Mouse (Mus musculus): ENCODE data around the gene Gng7. TPM values are rescaled to one million over a fixed set of nuclear protein-coding genes. Genes with fewer than 3 reads are reported as not detected.

Gene Gng7
- total and polyA plus RNA-seq, 3 experiments = 0.24 to 0.47 TPM; not detected in 1

GRCm38 (mm10) chr10:81033586-81033985 is 18.8 kb upstream of the Gng7 start:
- no peak for TF ChIP-seq ELF1 (IDR thresholded peaks at IDR 0.05; ENCODE audit: low read depth, low read length)
- no peak for TF ChIP-seq MAX (IDR thresholded peaks at IDR 0.05; ENCODE audit: low read length)
- TF ChIP-seq TCF12 (IDR thresholded peaks at IDR 0.05; ENCODE audit: low read depth, low read length) = no peak
- TF ChIP-seq HCFC1 (IDR thresholded peaks at IDR 0.05; ENCODE audit: low read depth, low read length) = no peak
- no peak for TF ChIP-seq JUN (IDR thresholded peaks at IDR 0.05; ENCODE audit: insufficient read depth, low read depth, low read length)
- no peak for TF ChIP-seq MAZ (IDR thresholded peaks at IDR 0.05; ENCODE audit: low read depth, low read length)
- no peak for TF ChIP-seq SMC3 (IDR thresholded peaks at IDR 0.05; ENCODE audit: low read depth, low read length)
- no peak for TF ChIP-seq CHD2 (IDR thresholded peaks at IDR 0.05; ENCODE audit: low read length)
- TF ChIP-seq KAT2A (IDR thresholded peaks at IDR 0.05; ENCODE audit: insufficient replicate concordance, low read length) = no peak
- no peak for TF ChIP-seq UBTF (IDR thresholded peaks at IDR 0.05; ENCODE audit: low read depth, low read length)
- no peak for TF ChIP-seq NELFE (IDR thresholded peaks at IDR 0.05; ENCODE audit: low read depth, low read length)
- no peak for TF ChIP-seq ZKSCAN1 (IDR thresholded peaks at IDR 0.05; ENCODE audit: borderline replicate concordance, low read depth, low read length)
- no peak for TF ChIP-seq MAFK (IDR thresholded peaks at IDR 0.05; ENCODE audit: insufficient replicate concordance, low read length)
- TF ChIP-seq SIN3A (IDR thresholded peaks at IDR 0.05; ENCODE audit: low read length) = no peak
- TF ChIP-seq JUND (conservative IDR thresholded peaks at IDR 0.05; ENCODE audit: low read depth, low read length) = no peak
- H3K4me2 ChIP-seq (ENCODE audit: insufficient read depth, low read depth, poor library complexity, severe bottlenecking) = no peak overlapping the region
- H3K4me1 ChIP-seq (ENCODE audit: control insufficient read depth in 1 of 2, insufficient read depth in 2 of 2) = peaks cover 0 to 5% of the 10 kb centered on the region in 2 experiments; a peak in 2 of 4 replicates
- in situ Hi-C loops (cut with MboI; ENCODE audit: low pct_ligation_motif_present, low pct_unique_long_range_greater_than_20kb, low sequenced_read_pairs) (no loop called here), dilution Hi-C loops (cut with MboI; ENCODE audit: extremely low pct_ligation_motif_present, extremely low pct_unique_long_range_greater_than_20kb, low sequenced_read_pairs) (no loop called here)
- no peaks in the 10 kb centered on the region for H3K27me3 ChIP-seq (replicated peaks)
- H3K27ac ChIP-seq (ENCODE audit: insufficient read depth, low read depth) = no peak overlapping the region
- H3K9me3 ChIP-seq (replicated peaks; ENCODE audit: low read length) = no peaks in the 10 kb centered on the region
- H3K79me2 ChIP-seq (replicated peaks; ENCODE audit: control insufficient read depth, extremely low read depth, insufficient read depth, poor library complexity, severe bottlenecking) = no peaks in the 10 kb centered on the region
- DNase-seq (ENCODE audit: extremely low read depth) = no peak
- no peak overlapping the region for H3K9ac ChIP-seq (ENCODE audit: insufficient read depth, low read depth)
- H3K36me3 ChIP-seq (replicated peaks in 1 of 2; ENCODE audit: control insufficient read depth in 1 of 2, insufficient read depth in 1 of 2, low read length in 1 of 2) = peaks cover 0 to 38% of the 10 kb centered on the region in 2 experiments
- H3K4me3 ChIP-seq (replicated peaks in 1 of 3; ENCODE audit: low read depth in 2 of 3, low read length in 2 of 3, poor library complexity in 1 of 3) = no peak overlapping the region

DNA sequence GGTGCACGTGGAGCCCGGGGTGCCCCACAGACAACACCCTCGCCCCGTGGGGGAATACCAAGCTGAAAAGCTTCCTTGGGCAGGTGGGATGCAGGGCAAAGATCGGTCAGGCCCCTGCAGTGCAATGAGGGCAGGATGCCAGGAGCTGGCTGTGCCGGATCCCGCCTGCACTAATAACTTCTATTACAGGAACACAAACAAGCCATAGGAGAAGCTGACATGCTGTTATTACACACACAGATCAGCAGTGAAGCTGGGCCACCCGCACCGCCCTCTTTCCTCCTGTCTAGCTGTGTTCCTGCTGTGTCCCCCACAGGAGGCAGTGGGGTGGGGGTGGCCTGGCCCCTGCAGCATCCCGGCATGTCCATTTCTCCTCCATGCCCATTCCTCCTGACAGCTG is 14.3 kb upstream of the Gng7 start:
- peaks cover 30% of the 10 kb centered on the region for H3K27me3 ChIP-seq (replicated peaks)
- no peaks in the 10 kb centered on the region for H3K9me3 ChIP-seq (replicated peaks; ENCODE audit: low read length)
- no peaks in the 10 kb centered on the region for H3K79me2 ChIP-seq (replicated peaks; ENCODE audit: control insufficient read depth, extremely low read depth, insufficient read depth, poor library complexity, severe bottlenecking)
- no peak overlapping the region for H3K4me2 ChIP-seq (ENCODE audit: insufficient read depth, low read depth, poor library complexity, severe bottlenecking)
- H3K27ac ChIP-seq (ENCODE audit: insufficient read depth, low read depth) = no peak overlapping the region
- H3K4me3 ChIP-seq (replicated peaks in 1 of 3; ENCODE audit: low read depth in 2 of 3, low read length in 2 of 3, poor library complexity in 1 of 3) = no peak overlapping the region
- no peaks in the 10 kb centered on the region for H3K4me1 ChIP-seq (ENCODE audit: control insufficient read depth in 1 of 2, insufficient read depth in 2 of 2)
- TF ChIP-seq MAX (IDR thresholded peaks at IDR 0.05; ENCODE audit: low read length) (no peak), RAD21 (IDR thresholded peaks at IDR 0.05; ENCODE audit: low read depth, low read length) (no peak), CHD2 (IDR thresholded peaks at IDR 0.05; ENCODE audit: low read length) (no peak), MYC (IDR thresholded peaks at IDR 0.05; ENCODE audit: low read depth, low read length) (no peak), MEF2A (IDR thresholded peaks at IDR 0.05; ENCODE audit: borderline replicate concordance, low read depth, low read length) (no peak), TBP (conservative IDR thresholded peaks at IDR 0.05; ENCODE audit: low read depth, low read length) (no peak), NRF1 (IDR thresholded peaks at IDR 0.05; ENCODE audit: low read depth, low read length) (no peak)
- in situ Hi-C loops (cut with MboI; ENCODE audit: low pct_ligation_motif_present, low pct_unique_long_range_greater_than_20kb, low sequenced_read_pairs) = no loop called here
- no peak overlapping the region for H3K9ac ChIP-seq (ENCODE audit: insufficient read depth, low read depth)
- no peak for DNase-seq (ENCODE audit: extremely low read depth)
- peaks cover 0 to 34% of the 10 kb centered on the region in 2 experiments for H3K36me3 ChIP-seq (replicated peaks in 1 of 2; ENCODE audit: control insufficient read depth in 1 of 2, insufficient read depth in 1 of 2, low read length in 1 of 2)
- dilution Hi-C loops (cut with MboI; ENCODE audit: extremely low pct_ligation_motif_present, extremely low pct_unique_long_range_greater_than_20kb, low sequenced_read_pairs) = no loop called here

Data from CH12.LX (cell line).